Mouse (Mus musculus) heart, postnatal 0 days (tissue): ENCODE measurements around the gene Tctn3.

Source experiments
- CTCF ChIP-seq: IDR thresholded peaks from 2 replicates; pipeline ENCODE4 v1.5.1; 2016; ENCODE audit warnings: antibody characterized with exemption, control low read depth, low read depth
- EP300 ChIP-seq: IDR thresholded peaks from 2 replicates; pipeline ENCODE4 v1.6.1; 2016; ENCODE audit warnings: antibody characterized with exemption, low read depth

DNA sequence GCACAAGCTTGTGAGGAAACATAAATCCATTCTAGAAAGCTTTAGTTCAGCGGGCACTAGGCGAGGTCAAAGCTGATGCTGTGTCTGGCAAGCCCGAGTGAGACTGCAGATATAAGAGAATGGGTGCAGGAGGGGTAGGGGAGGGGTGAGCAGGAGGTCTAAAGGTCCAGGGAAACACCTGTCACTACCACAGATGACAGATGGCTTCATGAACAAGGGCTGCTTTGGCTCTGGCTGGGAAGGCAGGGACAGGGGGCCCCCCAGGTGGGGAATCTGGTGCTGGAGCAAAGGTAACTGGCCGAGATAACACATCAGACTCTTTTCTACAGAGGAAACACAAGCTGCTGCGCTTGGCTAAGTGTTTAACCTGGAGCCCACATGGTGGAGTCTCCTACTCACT, 36.6 kb downstream of the Tctn3 start:
- no peak for TF ChIP-seq CTCF
- no peak for TF ChIP-seq EP300
